Mouse (Mus musculus): Measurements from ENCODE around the gene Rnf126. TPM values are rescaled to one million over a fixed set of nuclear protein-coding genes. Genes with fewer than 3 reads are reported as not detected.

Rnf126 gene
- total RNA-seq, 1 experiment, result 66.7 TPM

- peaks cover 17% of the 10 kb centered on the region for H3K36me3 ChIP-seq (ENCODE audit: control insufficient read depth, insufficient read depth, low read length, poor library complexity, severe bottlenecking)
- H3K9ac ChIP-seq (ENCODE audit: insufficient read depth, low read depth, low read length, poor library complexity, severe bottlenecking), result peak within 1 kb of the TSS; percentile 16; the same call in 1 of the 2 replicates
- H3K4me3 ChIP-seq (ENCODE audit: insufficient read depth in 1 of 2, low read depth in 1 of 2, low read length in 2 of 2, poor library complexity in 1 of 2, severe bottlenecking in 1 of 2), result peak within 1 kb of the TSS; percentile 57 to 80
- no peaks in the 10 kb centered on the region for H3K9me3 ChIP-seq (ENCODE audit: control insufficient read depth, insufficient read depth, low read depth, low read length)
- DNase-seq (ENCODE audit: low read depth, low spot score), result peak; percentile 72
- in situ Hi-C loops (cut with MboI; ENCODE audit: low sequenced_read_pairs in 2 of 2, unreplicated experiment in 2 of 2), result no loop called here
- TF ChIP-seq ZNF384 (IDR thresholded peaks at IDR 0.05; ENCODE audit: low read depth, low read length) (no peak), CHD2 (IDR thresholded peaks at IDR 0.05; ENCODE audit: low read depth, low read length) (no peak), ZC3H11A (IDR thresholded peaks at IDR 0.05; ENCODE audit: borderline replicate concordance, low read depth, low read length) (no peak), MAFK (IDR thresholded peaks at IDR 0.05; ENCODE audit: insufficient read depth, low read depth, low read length) (no peak), HCFC1 (IDR thresholded peaks at IDR 0.05; ENCODE audit: borderline replicate concordance, insufficient read depth, low read length) (no peak)
- H3K4me1 ChIP-seq (ENCODE audit: control insufficient read depth in 2 of 2, insufficient read depth in 2 of 2, low read length in 2 of 2, poor library complexity in 1 of 2), result peaks cover 2 to 7% of the 10 kb centered on the region in 2 experiments; a peak in 2 of 4 replicates
- no peak within 1 kb of the TSS for H3K27ac ChIP-seq (ENCODE audit: insufficient read depth, low read depth, low read length, poor library complexity, severe bottlenecking)
Observed at GRCm38 (mm10) chr10:79754856-79755516, 11.8 kb downstream of the Rnf126 start, which contains the start of gene Fgf22. Gene Fgf22 (plus strand): TSS chr10:79755076.

- Histone ChIP-seq H3K4me1 (ENCODE audit: control insufficient read depth in 2 of 2, insufficient read depth in 2 of 2, low read length in 2 of 2, poor library complexity in 1 of 2) (peaks cover 0 to 3% of the 10 kb centered on the region in 2 experiments; a peak in 2 of 4 replicates), H3K36me3 (ENCODE audit: control insufficient read depth, insufficient read depth, low read length, poor library complexity, severe bottlenecking) (peaks cover 6% of the 10 kb centered on the region), H3K27ac (ENCODE audit: insufficient read depth, low read depth, low read length, poor library complexity, severe bottlenecking) (no peak overlapping the region), H3K9me3 (ENCODE audit: control insufficient read depth, insufficient read depth, low read depth, low read length) (no peaks in the 10 kb centered on the region), H3K4me3 (ENCODE audit: insufficient read depth in 1 of 2, low read depth in 1 of 2, low read length in 2 of 2, poor library complexity in 1 of 2, severe bottlenecking in 1 of 2) (no peak overlapping the region), H3K9ac (ENCODE audit: insufficient read depth, low read depth, low read length, poor library complexity, severe bottlenecking) (no peak overlapping the region)
- TF ChIP-seq CHD2 (IDR thresholded peaks at IDR 0.05; ENCODE audit: low read depth, low read length), result no peak
- no peak for TF ChIP-seq ZNF384 (IDR thresholded peaks at IDR 0.05; ENCODE audit: low read depth, low read length)
- no peak for TF ChIP-seq ZC3H11A (IDR thresholded peaks at IDR 0.05; ENCODE audit: borderline replicate concordance, low read depth, low read length)
- no peak for TF ChIP-seq HCFC1 (IDR thresholded peaks at IDR 0.05; ENCODE audit: borderline replicate concordance, insufficient read depth, low read length)
- no peak for TF ChIP-seq MAFK (IDR thresholded peaks at IDR 0.05; ENCODE audit: insufficient read depth, low read depth, low read length)
- no peak for DNase-seq (ENCODE audit: low read depth, low spot score)
- in situ Hi-C loops (cut with MboI; ENCODE audit: low sequenced_read_pairs in 2 of 2, unreplicated experiment in 2 of 2), result no loop called here
Observed at GRCm38 (mm10) chr10:79748496-79748895, 18.3 kb downstream of the Rnf126 start.

DNA sequence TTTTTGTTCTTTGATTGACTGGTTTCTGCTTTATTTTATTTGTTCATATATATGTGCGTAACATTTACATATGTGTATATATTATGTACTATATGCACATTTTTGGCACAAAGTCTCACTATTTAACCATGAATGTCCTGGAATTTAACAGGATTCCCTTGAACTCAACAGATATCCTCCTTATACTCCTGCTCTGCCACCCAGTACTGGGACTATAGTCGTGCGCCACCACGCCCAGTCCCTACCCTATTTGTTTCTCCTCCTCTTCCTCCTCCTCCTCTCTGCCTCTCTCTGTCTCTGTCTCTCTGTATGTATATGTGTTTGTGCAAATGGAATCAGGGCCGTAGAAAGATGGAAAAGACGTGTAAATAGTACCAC, 20.0 kb downstream of the Rnf126 start:
- H3K27ac ChIP-seq (ENCODE audit: insufficient read depth, low read depth, low read length, poor library complexity, severe bottlenecking), result no peak overlapping the region

DNA sequence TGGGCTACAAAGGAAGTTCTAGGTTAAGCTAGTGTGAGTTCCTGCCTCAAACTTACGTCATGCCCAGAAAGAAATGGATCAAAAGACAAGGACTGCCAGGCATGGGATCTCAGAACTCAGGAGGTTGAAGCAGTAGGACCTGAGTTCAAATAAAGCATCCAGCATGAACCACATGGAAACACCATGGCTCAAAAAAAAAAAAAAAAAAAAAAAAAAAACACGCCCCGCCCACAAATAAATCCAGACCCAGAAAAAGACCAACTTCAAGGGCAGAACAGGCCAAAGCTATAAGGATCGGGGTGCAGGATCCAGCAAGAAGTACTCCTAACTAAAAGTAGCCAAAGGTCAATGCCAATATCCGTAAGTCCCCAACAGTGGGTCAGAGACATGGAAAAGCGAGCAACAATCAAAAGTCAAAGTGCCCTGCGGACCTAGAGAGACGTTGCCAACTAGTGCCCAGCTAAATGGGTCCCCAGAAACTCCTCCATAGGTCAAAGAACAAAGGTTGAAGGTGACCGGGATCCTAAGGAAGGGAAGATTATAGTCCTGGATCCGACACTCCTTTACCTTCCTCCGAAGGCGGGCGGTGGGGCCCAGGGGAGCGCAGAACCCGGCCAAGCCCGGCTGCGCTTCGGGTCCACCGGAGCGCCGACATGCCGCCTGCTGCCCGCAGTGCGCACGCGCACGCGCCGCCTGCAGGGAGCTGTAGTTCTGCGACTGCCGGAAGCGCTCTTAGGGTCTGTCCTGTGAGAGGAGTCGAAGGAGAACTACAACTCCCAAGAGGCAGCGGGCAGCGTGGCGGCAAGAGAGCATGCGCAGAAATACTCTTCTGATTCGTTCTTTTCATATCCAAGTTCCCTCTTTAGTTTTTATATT, 20.6 kb downstream of the Rnf126 start, which contains the start of gene Polrmt:
Gene Polrmt, minus strand, starts transcription at position 684 of the 876 bp plus-strand sequence.
- peak within 1 kb of the TSS; percentile 79 to 89 for H3K4me3 ChIP-seq (ENCODE audit: insufficient read depth in 1 of 2, low read depth in 1 of 2, low read length in 2 of 2, poor library complexity in 1 of 2, severe bottlenecking in 1 of 2)
- H3K9me3 ChIP-seq (ENCODE audit: control insufficient read depth, insufficient read depth, low read depth, low read length), result peaks cover 4% of the 10 kb centered on the region; the same call in 1 of the 2 replicates
- no peak within 1 kb of the TSS for H3K27ac ChIP-seq (ENCODE audit: insufficient read depth, low read depth, low read length, poor library complexity, severe bottlenecking)
- H3K4me1 ChIP-seq (ENCODE audit: control insufficient read depth in 2 of 2, insufficient read depth in 2 of 2, low read length in 2 of 2, poor library complexity in 1 of 2), result peaks cover 0 to 3% of the 10 kb centered on the region in 2 experiments; a peak in 2 of 4 replicates
- peak within 1 kb of the TSS; percentile 91 for H3K9ac ChIP-seq (ENCODE audit: insufficient read depth, low read depth, low read length, poor library complexity, severe bottlenecking)
- H3K36me3 ChIP-seq (ENCODE audit: control insufficient read depth, insufficient read depth, low read length, poor library complexity, severe bottlenecking), result peaks cover 23% of the 10 kb centered on the region
- DNase-seq (ENCODE audit: low read depth, low spot score), result peak; percentile 95
- in situ Hi-C loops (cut with MboI; ENCODE audit: low sequenced_read_pairs in 2 of 2, unreplicated experiment in 2 of 2), result no loop called here
- peak; percentile 99 for TF ChIP-seq HCFC1 (IDR thresholded peaks at IDR 0.05; ENCODE audit: borderline replicate concordance, insufficient read depth, low read length)
- TF ChIP-seq ZNF384 (IDR thresholded peaks at IDR 0.05; ENCODE audit: low read depth, low read length), result peak; percentile 96
- no peak for TF ChIP-seq ZC3H11A (IDR thresholded peaks at IDR 0.05; ENCODE audit: borderline replicate concordance, low read depth, low read length)
- no peak for TF ChIP-seq MAFK (IDR thresholded peaks at IDR 0.05; ENCODE audit: insufficient read depth, low read depth, low read length)
- TF ChIP-seq CHD2 (IDR thresholded peaks at IDR 0.05; ENCODE audit: low read depth, low read length), result no peak

More for the DNA sequence above, 20.0 kb downstream of the Rnf126 start:
- H3K4me1 ChIP-seq (ENCODE audit: control insufficient read depth in 2 of 2, insufficient read depth in 2 of 2, low read length in 2 of 2, poor library complexity in 1 of 2), result peaks cover 0 to 3% of the 10 kb centered on the region in 2 experiments; a peak in 2 of 4 replicates
- TF ChIP-seq CHD2 (IDR thresholded peaks at IDR 0.05; ENCODE audit: low read depth, low read length) (no peak), MAFK (IDR thresholded peaks at IDR 0.05; ENCODE audit: insufficient read depth, low read depth, low read length) (no peak), ZC3H11A (IDR thresholded peaks at IDR 0.05; ENCODE audit: borderline replicate concordance, low read depth, low read length) (no peak), ZNF384 (IDR thresholded peaks at IDR 0.05; ENCODE audit: low read depth, low read length) (no peak), HCFC1 (IDR thresholded peaks at IDR 0.05; ENCODE audit: borderline replicate concordance, insufficient read depth, low read length) (no peak)
- no peak overlapping the region for H3K9ac ChIP-seq (ENCODE audit: insufficient read depth, low read depth, low read length, poor library complexity, severe bottlenecking)
- in situ Hi-C loops (cut with MboI; ENCODE audit: low sequenced_read_pairs in 2 of 2, unreplicated experiment in 2 of 2), result no loop called here
- DNase-seq (ENCODE audit: low read depth, low spot score), result no peak
- peaks cover 17% of the 10 kb centered on the region for H3K36me3 ChIP-seq (ENCODE audit: control insufficient read depth, insufficient read depth, low read length, poor library complexity, severe bottlenecking)
- H3K9me3 ChIP-seq (ENCODE audit: control insufficient read depth, insufficient read depth, low read depth, low read length), result no peaks in the 10 kb centered on the region
- peak overlapping the region in 1 of 2 experiments; percentile 32; a peak in 1 of 4 replicates for H3K4me3 ChIP-seq (ENCODE audit: insufficient read depth in 1 of 2, low read depth in 1 of 2, low read length in 2 of 2, poor library complexity in 1 of 2, severe bottlenecking in 1 of 2)

Measured in ES-E14 (cell line).